Mouse (Mus musculus) CH12F3 (cell line): ENCODE data around the gene Vac14.

Experiments
- in situ Hi-C: fragments of 300-500 bp; cut with MboI; formaldehyde crosslinking; loops from 2 replicates; pipeline ENCODE4 v1.14.3; 2020; ENCODE audit warnings: low sequenced_read_pairs

The Vac14 gene

DNA sequence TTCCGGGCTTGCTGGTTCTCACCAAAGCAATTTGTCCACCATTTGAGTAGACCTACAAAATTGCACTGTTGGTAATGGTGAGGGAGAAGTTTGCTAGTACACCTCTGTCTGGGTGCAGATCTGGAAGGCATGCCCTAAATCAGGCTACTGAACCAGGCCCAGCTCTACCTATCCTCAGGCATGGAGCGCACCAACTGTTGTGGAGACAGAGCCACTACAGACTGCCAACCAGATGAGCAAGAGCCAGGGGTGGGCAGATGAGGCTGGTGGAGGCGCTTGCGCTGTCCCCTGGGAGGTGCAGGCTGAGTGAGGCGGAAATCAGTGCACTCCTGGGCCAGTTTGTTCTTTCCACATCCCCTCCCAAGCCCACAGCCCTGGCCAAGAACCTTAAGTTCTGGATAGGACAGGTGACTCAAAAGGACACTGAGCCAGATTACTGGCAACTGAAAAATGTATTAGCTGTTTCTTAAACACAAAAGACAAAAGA lies 58.8 kb downstream of the Vac14 start:
- in situ Hi-C loops, result no loop called here

- in situ Hi-C loops, result no loop called here
Measured at GRCm38 (mm10) chr8:110678989-110679388, 60.6 kb downstream of the Vac14 start.

GRCm38 (mm10) chr8:110687726-110688125 lies 69.3 kb downstream of the Vac14 start:
- in situ Hi-C loops, result no loop called here

DNA sequence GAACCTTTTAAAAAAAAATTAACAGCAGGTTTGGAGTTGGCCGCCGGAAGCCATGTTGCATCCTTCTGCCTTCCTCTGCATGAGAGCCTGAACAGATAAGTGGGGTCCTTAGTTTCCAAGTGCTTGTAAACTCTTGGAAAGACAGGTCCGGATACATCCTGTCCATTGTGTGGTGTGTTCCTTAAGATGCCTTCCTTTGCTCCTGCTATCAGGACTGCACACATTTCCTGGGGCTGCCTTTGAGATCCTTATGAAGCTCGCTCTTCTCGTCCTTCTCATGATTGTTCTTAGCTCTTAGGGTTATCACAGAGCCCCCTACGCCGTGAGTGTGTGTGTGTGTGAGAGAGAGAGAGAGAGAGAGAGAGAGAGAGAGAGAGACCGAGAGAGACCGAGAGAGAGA lies 71.6 kb downstream of the Vac14 start:
- in situ Hi-C loops, result no loop called here

GRCm38 (mm10) chr8:110694226-110694625 lies 75.8 kb downstream of the Vac14 start:
- in situ Hi-C loops, result no loop called here

DNA sequence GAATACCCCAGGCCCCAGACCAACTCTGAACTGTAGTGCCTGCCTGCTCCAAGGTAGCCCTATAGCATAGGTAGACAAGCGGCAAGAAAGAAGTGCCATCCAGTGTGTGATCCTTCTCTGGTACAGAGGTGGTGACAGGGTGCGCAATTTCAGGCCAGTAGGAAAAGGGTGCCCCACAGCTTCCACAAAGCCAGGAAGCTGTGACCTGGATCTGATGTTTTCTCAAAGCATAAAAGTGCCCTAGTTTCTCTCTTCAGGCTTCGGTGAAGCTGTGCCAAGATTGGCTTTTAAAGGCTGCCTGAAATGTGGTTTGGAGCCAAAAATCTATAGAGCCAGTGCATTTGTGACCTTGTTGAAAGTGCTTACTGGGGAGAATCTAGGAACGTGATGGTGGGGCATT lies 76.4 kb downstream of the Vac14 start:
- in situ Hi-C loops, result no loop called here

DNA sequence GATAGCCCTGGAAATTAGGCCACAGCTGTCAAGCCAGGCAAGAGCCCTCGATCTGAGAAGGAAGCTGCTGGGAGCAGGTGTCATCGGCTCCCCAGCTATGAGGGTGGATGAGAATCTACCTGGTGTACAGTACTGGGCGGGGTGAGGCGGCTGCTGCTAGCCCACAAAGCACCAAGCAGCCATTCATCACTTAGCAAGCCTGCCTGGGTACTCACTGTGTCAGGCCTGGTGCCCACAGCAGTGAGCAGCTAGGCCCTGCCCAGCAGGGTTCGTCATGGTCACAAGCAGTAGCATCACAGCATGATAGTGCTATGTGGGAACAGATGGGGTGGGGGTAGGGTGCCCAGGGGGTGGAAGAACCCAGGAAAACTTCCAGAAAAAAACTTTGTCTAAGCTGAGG lies 77.0 kb downstream of the Vac14 start:
- in situ Hi-C loops, result no loop called here

DNA sequence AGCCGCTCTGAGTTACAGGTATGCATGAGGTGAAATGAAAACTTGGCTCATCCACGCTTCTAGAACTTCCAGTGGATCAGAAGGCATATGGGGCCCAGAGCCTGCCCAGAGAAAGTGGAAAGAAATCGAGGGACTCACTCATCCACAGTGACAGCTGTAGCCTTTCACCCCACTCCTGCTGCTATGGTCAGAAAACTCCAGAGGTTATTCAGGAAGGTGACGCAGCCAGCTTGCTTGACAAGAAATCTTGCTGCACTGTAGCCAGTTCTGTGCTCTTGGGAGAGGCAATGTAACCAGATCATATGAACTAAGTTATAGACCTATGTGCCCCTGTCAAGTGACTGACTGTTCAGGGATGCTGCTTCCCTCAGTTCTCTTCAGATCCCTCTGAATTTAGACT lies 77.7 kb downstream of the Vac14 start:
- in situ Hi-C loops, result no loop called here

DNA sequence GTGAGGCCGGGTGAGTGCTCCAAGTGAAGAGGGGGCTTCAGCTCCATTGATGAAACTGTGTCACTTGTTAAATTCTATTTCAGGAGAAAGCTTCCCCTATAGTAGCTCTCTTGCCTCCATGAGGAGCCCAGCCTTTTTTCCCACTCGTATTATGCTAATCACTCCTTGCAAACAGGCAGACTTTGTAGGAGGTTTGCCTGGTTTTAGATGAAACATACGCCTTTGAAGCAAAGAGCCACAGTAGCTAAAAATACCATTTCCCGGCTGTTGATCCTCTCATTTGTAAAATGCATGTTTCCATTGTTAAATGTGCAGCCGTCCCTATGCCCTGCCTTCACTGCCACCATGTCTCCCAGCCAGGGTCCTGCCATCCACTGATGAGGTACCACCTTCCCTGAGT lies 79.2 kb downstream of the Vac14 start:
- in situ Hi-C loops, result no loop called here

GRCm38 (mm10) chr8:110698098-110698497 lies 79.7 kb downstream of the Vac14 start:
- in situ Hi-C loops, result no loop called here

DNA sequence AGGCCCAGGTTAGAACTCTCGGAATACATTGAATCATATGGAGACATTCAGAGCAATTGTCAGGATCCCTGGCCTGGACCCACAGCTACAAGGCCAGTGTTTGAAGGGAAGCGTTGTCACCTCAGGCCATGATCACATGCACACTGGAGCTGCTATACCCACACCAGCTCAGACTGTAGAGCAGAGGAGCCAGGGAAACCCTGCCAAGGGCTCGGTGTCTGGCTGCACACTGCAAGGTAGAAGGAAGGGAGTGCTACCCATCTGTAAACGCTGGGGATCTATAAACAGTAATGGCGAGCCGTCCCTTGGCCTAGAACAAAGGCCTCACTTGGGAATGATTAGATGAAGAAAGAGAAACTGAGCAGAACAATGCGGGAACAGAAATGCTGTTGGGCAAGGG lies 81.1 kb downstream of the Vac14 start:
- in situ Hi-C loops, result no loop called here

DNA sequence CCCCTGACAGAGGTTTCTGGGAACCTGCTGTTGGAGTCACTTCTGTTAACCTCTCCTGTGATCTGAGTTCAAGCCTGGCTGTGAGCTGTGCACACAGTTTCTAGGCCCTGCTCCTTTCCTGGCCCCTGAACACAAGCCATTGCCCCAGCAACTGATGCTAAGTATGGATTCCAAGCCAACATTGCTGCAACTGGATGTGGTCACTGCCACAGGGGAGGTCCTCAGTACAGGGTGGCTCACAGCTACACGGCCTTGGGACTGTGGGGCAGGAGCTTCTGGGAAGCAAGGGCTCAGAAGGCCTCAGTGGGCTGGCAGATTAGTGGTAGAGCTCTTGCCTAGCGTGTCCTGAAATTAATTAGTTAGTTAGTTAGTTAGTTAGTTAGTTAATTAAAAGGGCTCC lies 82.2 kb downstream of the Vac14 start:
- in situ Hi-C loops, result no loop called here

GRCm38 (mm10) chr8:110702636-110703459 lies 84.5 kb downstream of the Vac14 start:
- in situ Hi-C loops, result no loop called here

- in situ Hi-C loops, result no loop called here
Measured at GRCm38 (mm10) chr8:110703460-110704061, 85.2 kb downstream of the Vac14 start.

DNA sequence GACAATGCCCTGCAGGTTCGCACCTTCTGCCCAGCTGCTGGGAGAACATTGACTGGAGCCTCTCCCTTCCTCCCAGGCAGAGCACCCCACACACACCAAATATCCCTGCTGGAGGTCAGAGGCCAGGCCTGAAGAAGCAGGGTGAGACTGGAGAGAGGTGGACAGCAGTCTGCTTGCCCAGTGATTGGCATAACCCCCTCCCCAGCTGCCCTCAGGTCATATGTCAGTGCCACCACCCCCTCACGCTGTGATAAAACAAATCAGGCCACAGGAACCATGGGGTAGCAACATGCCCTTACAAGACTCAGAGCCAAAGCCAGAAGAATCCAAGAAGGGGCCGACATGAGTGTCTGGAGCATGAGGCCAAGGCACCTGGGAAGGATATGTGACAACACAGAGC lies 85.7 kb downstream of the Vac14 start:
- in situ Hi-C loops, result no loop called here

DNA sequence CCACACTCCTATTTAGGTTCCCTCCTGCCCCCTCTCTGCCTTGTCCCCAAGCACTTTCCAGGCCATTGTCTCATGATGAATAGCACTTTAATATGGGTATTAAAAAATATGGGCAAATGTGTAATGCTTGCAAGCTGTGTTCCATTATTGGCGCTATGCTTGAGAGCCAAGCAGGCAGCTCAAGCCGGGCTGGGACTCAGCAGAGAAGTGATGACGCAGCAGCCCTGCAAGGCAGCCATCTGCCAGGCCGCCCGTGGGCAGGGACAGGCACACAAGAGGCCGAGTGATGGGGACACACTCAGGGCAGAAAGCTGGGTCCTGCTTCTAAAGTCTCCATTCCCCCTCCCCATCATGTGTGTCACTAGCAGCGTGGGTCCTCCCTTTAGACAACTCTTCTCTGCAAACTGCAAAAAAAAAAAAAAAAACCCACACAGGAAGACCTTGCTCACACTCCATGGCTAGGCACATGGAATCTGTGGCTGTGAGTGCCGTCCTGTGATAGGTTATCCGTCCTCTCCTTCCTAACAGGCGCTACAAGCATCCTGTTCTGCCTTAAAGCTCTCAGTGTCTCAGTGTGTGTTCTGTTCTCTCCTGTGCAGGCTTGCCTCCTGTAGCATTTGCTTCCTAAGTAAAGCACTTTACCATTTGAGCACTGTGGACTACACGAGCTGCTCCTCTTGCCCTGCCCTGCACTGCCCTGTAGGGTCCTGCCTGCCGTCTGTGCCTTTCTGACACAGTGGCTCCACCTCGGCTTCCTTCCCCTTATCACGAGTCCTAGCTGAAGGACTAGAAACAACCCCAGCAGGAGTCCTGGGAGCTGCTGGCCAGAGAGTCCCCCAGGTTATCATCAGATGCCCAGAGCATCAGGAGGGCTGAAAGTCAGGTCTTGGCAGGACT lies 87.3 kb downstream of the Vac14 start:
- in situ Hi-C loops, result no loop called here

DNA sequence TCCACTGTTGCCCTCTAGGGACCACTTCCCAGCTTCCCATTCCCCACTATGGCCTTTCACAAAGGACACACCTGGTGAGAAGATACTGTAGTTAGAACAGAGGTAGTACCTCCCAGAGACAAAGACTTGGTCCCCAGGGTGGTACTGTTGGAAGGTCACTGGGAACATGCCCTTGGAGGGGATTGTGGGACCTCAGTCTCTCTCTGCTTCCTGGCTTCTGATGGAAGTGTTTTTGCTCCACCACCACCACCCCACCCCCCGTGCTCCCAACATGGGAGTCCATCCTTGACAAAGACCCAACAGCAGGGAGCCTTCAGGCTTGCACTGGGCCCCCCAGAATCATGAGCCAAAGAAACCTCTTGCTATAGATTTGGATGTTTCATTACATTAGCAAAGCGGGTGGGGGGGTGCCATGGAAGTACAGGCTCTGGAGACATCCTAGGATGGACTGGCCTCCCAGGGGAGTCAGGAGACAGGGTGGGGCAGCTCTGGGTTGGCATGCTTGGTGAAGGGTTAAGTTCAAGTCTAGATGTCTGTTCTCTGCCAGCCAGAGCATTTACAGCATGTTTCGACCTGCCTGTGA lies 88.0 kb downstream of the Vac14 start:
- in situ Hi-C loops, result no loop called here

- in situ Hi-C loops, result no loop called here
Measured at GRCm38 (mm10) chr8:110708429-110708828, 90.0 kb downstream of the Vac14 start.

DNA sequence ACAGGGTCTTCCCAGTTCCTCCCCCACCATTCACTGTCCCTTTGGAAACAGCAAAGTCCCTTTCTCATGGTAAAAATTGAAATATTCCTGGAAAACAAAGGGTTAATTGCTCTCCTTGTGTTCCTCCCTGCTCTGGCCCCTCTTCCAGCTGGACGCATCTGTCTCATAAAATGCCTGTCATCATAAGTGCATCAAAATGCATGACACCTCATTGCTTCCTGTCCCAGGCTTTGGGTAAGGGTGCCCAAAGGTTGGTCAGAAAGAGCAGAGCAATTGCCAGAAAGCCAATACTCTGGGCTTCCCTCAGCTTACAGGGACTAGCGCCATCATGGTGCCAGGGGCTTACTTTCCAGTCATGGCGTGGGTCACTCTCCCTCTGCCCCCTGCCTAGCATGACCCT lies 92.2 kb downstream of the Vac14 start:
- in situ Hi-C loops, result no loop called here

GRCm38 (mm10) chr8:110711271-110711934 lies 93.0 kb downstream of the Vac14 start:
- in situ Hi-C loops, result no loop called here

GRCm38 (mm10) chr8:110713073-110713472 lies 94.7 kb downstream of the Vac14 start:
- in situ Hi-C loops, result no loop called here
